Mouse (Mus musculus) kidney, embryonic 15.5 days (tissue): ENCODE data around the gene Usp22. TPM values are rescaled to one million over a fixed set of nuclear protein-coding genes. Genes with fewer than 3 reads are reported as not detected.
"Not testable (repeated sequence)": the region's sequence is repeated elsewhere in the genome, so short reads cannot be mapped to it uniquely, and the experiment has no call there.

Experiments used
- ATAC-seq: fragments of 200-750 bp; cut with Nextera tagmentation; replicated peaks from 2 replicates; pipeline ENCODE4 v1.8.0; 2017; ENCODE audit warnings: moderate TSS enrichment; ENCODE audit not compliant: low FRiP score
- H3K27ac ChIP-seq: fragments of 300-500 bp; sonication (generic); 2 replicates; pipeline ENCODE4 v1.5.1; 2015; ENCODE audit warnings: mild to moderate bottlenecking, inconsistent platforms
- H3K27me3 ChIP-seq: fragments of 300-500 bp; sonication (generic); 2 replicates; pipeline ENCODE4 v1.6.1; 2015; ENCODE audit warnings: inconsistent platforms
- H3K36me3 ChIP-seq: fragments of 300-500 bp; sonication (generic); 2 replicates; pipeline ENCODE4 v1.6.1; 2015; ENCODE audit warnings: inconsistent platforms
- H3K4me1 ChIP-seq: fragments of 300-500 bp; sonication (generic); 2 replicates; pipeline ENCODE4 v1.6.1; 2015; ENCODE audit warnings: inconsistent platforms
- H3K4me2 ChIP-seq: fragments of 300-500 bp; sonication (generic); 2 replicates; pipeline ENCODE4 v1.6.1; 2015; ENCODE audit warnings: moderate library complexity, mild to moderate bottlenecking, inconsistent platforms
- H3K4me3 ChIP-seq: fragments of 300-500 bp; sonication (generic); replicated peaks from 2 replicates; pipeline ENCODE4 v1.5.1; 2015; ENCODE audit warnings: mild to moderate bottlenecking, inconsistent platforms
- H3K9ac ChIP-seq: fragments of 300-500 bp; sonication (generic); 2 replicates; pipeline ENCODE4 v1.6.1; 2015; ENCODE audit warnings: mild to moderate bottlenecking, inconsistent platforms
- H3K9me3 ChIP-seq: fragments of 300-500 bp; sonication (generic); replicated peaks from 2 replicates; pipeline ENCODE4 v1.6.1; 2016; ENCODE audit warnings: inconsistent platforms
- WGBS: fragments of 180-500 bp; shearing (Covaris S2); methylation state at CpG from one replicate; pipeline ENCODE4 v1.1.7; 2015; ENCODE audit warnings: mixed read lengths; 5-methylcytosine and 5-hydroxymethylcytosine counted together
- polyA plus RNA-seq: library from polyadenylated mRNA; unstranded; fragments of >200 nt; fragmentation: Nextera tagmentation; extraction: Ambion mirVana; gene quantifications from 2 replicates; pipeline ENCODE4 v1.2.1, GENCODE M21; 2015

Usp22 gene
- polyA plus RNA-seq, 1 experiment from 2014 or later = 133 TPM

DNA sequence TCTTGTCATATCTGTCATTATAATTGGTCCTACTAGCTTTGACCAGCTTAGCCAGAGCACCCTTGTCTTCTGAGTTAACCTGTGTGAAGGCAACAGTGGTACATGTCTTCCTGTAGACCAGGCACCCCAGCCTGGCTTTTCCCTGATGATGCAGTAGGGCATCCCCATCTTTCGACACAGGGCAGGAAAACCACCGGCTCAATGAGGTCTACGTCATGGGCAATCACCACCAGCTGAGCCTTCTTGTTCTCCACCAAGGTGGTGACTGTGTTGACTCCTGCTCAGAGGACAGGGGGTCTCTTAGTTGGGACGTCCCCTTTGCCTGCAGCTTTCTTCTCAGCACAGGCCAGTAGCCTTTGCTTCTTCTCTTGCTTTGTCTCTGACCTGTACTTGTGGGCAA is 44.2 kb downstream of the Usp22 start:
- not testable (repeated sequence) for H3K36me3 ChIP-seq, ATAC-seq, H3K4me2 ChIP-seq, H3K4me1 ChIP-seq, H3K9ac ChIP-seq, H3K9me3 ChIP-seq, H3K27me3 ChIP-seq, H3K27ac ChIP-seq, H3K4me3 ChIP-seq
- 94% methylated on average over 4 of the region's 4 CpGs for WGBS

- Histone ChIP-seq H3K27me3 (no peaks in the 10 kb centered on the region), H3K36me3 (no peaks in the 10 kb centered on the region), H3K4me1 (no peaks in the 10 kb centered on the region), H3K27ac (no peak overlapping the region), H3K9ac (no peak overlapping the region), H3K4me2 (no peak overlapping the region), H3K4me3 (no peak overlapping the region), H3K9me3 (no peaks in the 10 kb centered on the region)
- WGBS = 49% methylated on average over 10 of the region's 10 CpGs
- no peak for ATAC-seq
These were observed 45.5 kb downstream of the Usp22 start for GRCm38 (mm10) chr11:61129305-61129704.

GRCm38 (mm10) chr11:61127421-61128055 is 47.3 kb downstream of the Usp22 start:
- Histone ChIP-seq H3K27ac (no peak overlapping the region), H3K4me2 (no peak overlapping the region), H3K4me3 (no peak overlapping the region), H3K27me3 (no peaks in the 10 kb centered on the region), H3K4me1 (no peaks in the 10 kb centered on the region), H3K36me3 (no peaks in the 10 kb centered on the region), H3K9ac (no peak overlapping the region), H3K9me3 (no peaks in the 10 kb centered on the region)
- no peak for ATAC-seq
- 88% methylated on average over 8 of the region's 8 CpGs for WGBS

GRCm38 (mm10) chr11:61126606-61127355 is 48.1 kb downstream of the Usp22 start, which contains the start of gene Tnfrsf13b:
Gene Tnfrsf13b (plus strand): TSS chr11:61126755.
- no peak within 1 kb of the TSS for H3K9ac ChIP-seq
- ATAC-seq = no peak
- H3K4me3 ChIP-seq = no peak within 1 kb of the TSS
- no peak within 1 kb of the TSS for H3K27ac ChIP-seq
- no peaks in the 10 kb centered on the region for H3K36me3 ChIP-seq
- H3K4me1 ChIP-seq = no peaks in the 10 kb centered on the region
- H3K4me2 ChIP-seq = no peak within 1 kb of the TSS
- WGBS = 83% methylated on average over 23 of the region's 23 CpGs
- no peaks in the 10 kb centered on the region for H3K9me3 ChIP-seq
- H3K27me3 ChIP-seq = no peaks in the 10 kb centered on the region

GRCm38 (mm10) chr11:61125970-61126369 is 48.9 kb downstream of the Usp22 start:
- Histone ChIP-seq H3K27me3 (no peaks in the 10 kb centered on the region), H3K4me3 (no peak overlapping the region), H3K27ac (no peak overlapping the region), H3K4me2 (no peak overlapping the region), H3K9me3 (no peaks in the 10 kb centered on the region), H3K36me3 (no peaks in the 10 kb centered on the region), H3K9ac (no peak overlapping the region), H3K4me1 (no peaks in the 10 kb centered on the region)
- no peak for ATAC-seq
- WGBS = 87% methylated on average over 5 of the region's 5 CpGs

DNA sequence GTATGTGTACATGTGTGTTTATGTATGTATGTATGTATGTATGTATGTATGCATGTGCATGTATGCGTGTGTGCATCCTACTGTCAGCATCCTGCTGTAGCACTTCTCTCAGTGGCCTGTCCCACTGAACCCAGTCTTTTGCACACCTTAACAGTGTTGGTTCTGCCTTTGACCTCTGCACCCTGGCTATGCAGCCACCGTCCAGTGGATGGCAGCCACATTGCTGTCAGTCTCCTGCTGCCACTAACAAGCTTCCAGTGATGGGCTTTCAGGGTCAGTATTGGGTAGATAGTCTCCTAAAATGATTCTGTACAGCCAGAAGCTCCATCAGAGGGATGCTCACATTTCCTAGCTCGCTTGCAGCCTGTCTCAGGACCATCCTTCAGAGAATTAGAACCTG is 51.0 kb downstream of the Usp22 start:
- Histone ChIP-seq H3K9me3 (no peaks in the 10 kb centered on the region), H3K4me3 (no peak overlapping the region), H3K4me2 (no peak overlapping the region), H3K4me1 (no peaks in the 10 kb centered on the region), H3K27ac (no peak overlapping the region), H3K36me3 (no peaks in the 10 kb centered on the region), H3K9ac (no peak overlapping the region), H3K27me3 (no peaks in the 10 kb centered on the region)
- WGBS = 73% methylated on average over 3 of the region's 3 CpGs
- ATAC-seq = no peak

DNA sequence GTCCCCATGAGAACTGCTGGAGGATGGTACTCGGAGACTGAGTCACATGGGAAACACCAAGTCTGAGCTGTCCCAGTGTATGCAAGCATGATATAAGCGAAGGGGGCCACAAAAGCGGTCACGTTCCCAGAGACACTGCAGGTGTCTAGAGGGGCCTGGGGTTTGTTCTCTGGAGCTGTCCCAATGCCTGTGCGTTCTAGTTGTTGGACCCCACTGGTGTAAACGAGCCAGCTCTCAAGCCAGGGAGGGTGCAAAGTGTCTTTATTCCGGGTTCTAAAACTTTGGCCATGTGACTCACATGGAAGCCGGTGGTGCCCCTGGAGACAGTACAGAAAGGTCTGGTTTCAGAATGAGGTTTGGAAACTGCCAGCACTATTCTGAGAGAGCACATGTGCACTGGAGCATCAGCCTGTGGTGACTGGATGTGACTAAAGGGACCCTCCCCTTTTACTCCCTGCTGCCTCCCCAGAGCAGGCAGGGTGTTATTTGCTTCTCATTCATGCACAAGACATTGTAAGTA is 52.0 kb downstream of the Usp22 start:
- WGBS = 86% methylated on average over 8 of the region's 8 CpGs
- no peaks in the 10 kb centered on the region for H3K9me3 ChIP-seq
- ATAC-seq = no peak

DNA sequence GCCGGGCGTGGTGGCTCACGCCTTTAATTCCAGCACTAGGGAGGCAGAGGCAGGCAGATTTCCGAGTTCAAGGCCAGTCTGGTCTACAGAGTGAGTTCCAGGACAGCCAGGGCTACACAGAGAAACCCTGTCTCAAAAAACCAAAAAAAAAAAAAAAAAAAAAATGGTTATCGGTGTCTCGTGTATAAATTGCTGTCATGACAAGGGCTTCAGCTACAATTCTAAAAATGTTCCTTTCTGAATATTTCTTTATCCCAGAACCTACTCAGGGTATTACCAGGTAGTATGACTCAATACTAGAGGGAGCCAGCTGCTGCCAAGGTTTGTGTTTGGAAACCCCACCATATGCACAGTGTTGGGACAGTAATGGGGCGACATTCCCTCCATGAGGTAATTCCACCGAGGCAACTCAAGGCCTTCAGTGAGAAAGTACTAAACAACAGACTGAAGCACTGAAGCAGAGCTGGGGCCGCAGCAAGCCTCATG is 52.5 kb downstream of the Usp22 start:
- H3K27ac ChIP-seq = no peak overlapping the region
- no peak overlapping the region for H3K9ac ChIP-seq
- H3K4me1 ChIP-seq = no peaks in the 10 kb centered on the region
- no peak overlapping the region for H3K4me2 ChIP-seq
- ATAC-seq = no peak
- no peaks in the 10 kb centered on the region for H3K27me3 ChIP-seq
- H3K4me3 ChIP-seq = no peak overlapping the region
- no peaks in the 10 kb centered on the region for H3K9me3 ChIP-seq
- WGBS = 91% methylated on average over 9 of the region's 9 CpGs
- H3K36me3 ChIP-seq = no peaks in the 10 kb centered on the region

More for the DNA sequence above, 52.0 kb downstream of the Usp22 start:
- H3K27ac ChIP-seq = no peak overlapping the region
- no peak overlapping the region for H3K4me3 ChIP-seq
- H3K9ac ChIP-seq = no peak overlapping the region
- no peaks in the 10 kb centered on the region for H3K4me1 ChIP-seq
- H3K27me3 ChIP-seq = no peaks in the 10 kb centered on the region
- H3K36me3 ChIP-seq = no peaks in the 10 kb centered on the region
- no peak overlapping the region for H3K4me2 ChIP-seq

DNA sequence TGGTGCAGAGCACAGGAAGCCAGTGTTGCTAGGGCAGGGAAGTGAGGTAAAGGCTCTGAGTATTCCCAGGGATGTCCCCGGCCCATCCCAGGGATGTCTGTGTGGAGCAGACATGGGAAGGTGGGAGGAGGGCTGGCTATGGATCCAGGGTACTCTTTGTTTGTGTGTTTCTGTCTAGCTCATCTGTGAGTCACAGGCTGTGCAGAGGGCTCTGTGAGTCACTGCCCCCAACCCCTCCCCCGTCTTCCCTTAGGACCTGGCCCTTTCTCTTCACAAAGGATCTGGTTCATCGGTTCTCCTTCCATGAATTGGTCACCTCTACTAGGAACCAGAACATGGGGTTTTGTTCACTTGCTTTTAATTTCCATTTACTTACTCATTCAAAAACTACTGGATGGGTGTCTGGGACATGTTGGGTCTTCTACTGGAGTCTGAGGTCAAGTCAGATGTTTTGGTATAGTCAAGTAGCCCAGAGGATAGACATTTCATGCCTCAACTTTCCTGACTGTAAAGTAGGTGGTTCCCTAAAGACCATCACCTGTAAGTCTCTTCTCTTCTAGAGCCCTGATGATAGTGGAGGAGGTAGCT is 54.8 kb downstream of the Usp22 start:
- H3K4me2 ChIP-seq = no peak overlapping the region
- WGBS = 89% methylated on average over 3 of the region's 3 CpGs
- no peak for ATAC-seq
- H3K9ac ChIP-seq = no peak overlapping the region
- H3K4me3 ChIP-seq = no peak overlapping the region
- H3K27me3 ChIP-seq = no peaks in the 10 kb centered on the region
- no peaks in the 10 kb centered on the region for H3K4me1 ChIP-seq
- no peaks in the 10 kb centered on the region for H3K36me3 ChIP-seq
- no peak overlapping the region for H3K27ac ChIP-seq
- no peaks in the 10 kb centered on the region for H3K9me3 ChIP-seq

DNA sequence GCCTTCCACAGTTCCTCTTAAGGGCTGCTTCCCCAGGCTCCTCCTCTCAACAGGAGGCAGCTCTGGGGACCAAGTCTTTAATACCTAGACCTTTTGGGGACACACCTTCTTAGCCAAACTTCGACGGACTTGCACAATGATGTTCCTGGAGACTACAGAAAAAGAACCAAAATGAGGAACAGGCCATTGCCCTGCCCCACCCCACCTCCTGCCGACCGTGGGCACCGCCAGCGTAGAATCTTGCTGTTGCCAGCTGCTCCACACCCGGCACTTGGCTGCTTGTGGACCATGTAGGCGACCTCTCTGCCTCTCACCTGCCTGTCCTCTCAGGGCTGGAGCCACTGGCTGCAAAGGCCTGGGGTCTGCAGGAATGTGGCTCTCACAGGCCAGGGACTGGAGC is 58.6 kb downstream of the Usp22 start:
- H3K4me1 ChIP-seq = no peaks in the 10 kb centered on the region
- H3K27me3 ChIP-seq = no peaks in the 10 kb centered on the region
- no peak overlapping the region for H3K4me3 ChIP-seq
- WGBS = 64% methylated on average over 8 of the region's 8 CpGs
- no peaks in the 10 kb centered on the region for H3K36me3 ChIP-seq
- H3K9ac ChIP-seq = no peak overlapping the region
- H3K27ac ChIP-seq = no peak overlapping the region
- no peak for ATAC-seq
- no peaks in the 10 kb centered on the region for H3K9me3 ChIP-seq
- no peak overlapping the region for H3K4me2 ChIP-seq

GRCm38 (mm10) chr11:61112323-61112995 is 62.4 kb downstream of the Usp22 start:
- Histone ChIP-seq H3K4me1 (no peaks in the 10 kb centered on the region), H3K4me3 (no peak overlapping the region), H3K27ac (no peak overlapping the region), H3K27me3 (no peaks in the 10 kb centered on the region), H3K36me3 (no peaks in the 10 kb centered on the region), H3K9me3 (no peaks in the 10 kb centered on the region), H3K4me2 (no peak overlapping the region), H3K9ac (no peak overlapping the region)
- WGBS = 71% methylated on average over 8 of the region's 8 CpGs
- ATAC-seq = no peak

- Histone ChIP-seq H3K4me2 (no peak overlapping the region), H3K4me3 (no peak overlapping the region), H3K27me3 (no peaks in the 10 kb centered on the region), H3K27ac (no peak overlapping the region), H3K36me3 (no peaks in the 10 kb centered on the region), H3K4me1 (no peaks in the 10 kb centered on the region), H3K9ac (no peak overlapping the region), H3K9me3 (no peaks in the 10 kb centered on the region)
- ATAC-seq = no peak
- WGBS = 95% methylated on average over 4 of the region's 4 CpGs
These were observed 63.4 kb downstream of the Usp22 start for GRCm38 (mm10) chr11:61111472-61111871.
